9 mouse cellular contexts compared by ENCODE assay signal in genomic region chr11:31821479-31822411, GRCm38 (mm10). TPM values are rescaled to one million over a fixed set of nuclear protein-coding genes. Genes with fewer than 3 reads are reported as not detected.
DNase-seq lines count a peak whose midpoint lies in the region; ATAC-seq and TF ChIP-seq lines count a peak whose summit lies in the region.
"Had no signal": no experiment of that assay in that cellular context is flagged by ENCODE, and none has a peak within 500 bp of the region (broad histone marks: within the 10 kb centered on the region; RNA-seq: fewer than 3 reads in every experiment).

No protein-coding gene starts in this region.

- no peaks in the 10 kb centered on the region for H3K9me3 ChIP-seq in lung, postnatal 0 days (ENCODE audit: low read length)
- H3K9me3 ChIP-seq: neural tube, embryonic 12.5 days had no signal

- no peak overlapping the region for H3K4me3 ChIP-seq in lung, postnatal 0 days (ENCODE audit: low read depth, low read length)
- H3K4me3 ChIP-seq: neural tube, embryonic 12.5 days had no signal

- no peaks in the 10 kb centered on the region for H3K36me3 ChIP-seq in lung, postnatal 0 days (ENCODE audit: insufficient read depth, low read length)
- H3K36me3 ChIP-seq: neural tube, embryonic 12.5 days had no signal

- no peaks in the 10 kb centered on the region for H3K27me3 ChIP-seq in lung, postnatal 0 days (replicated peaks; ENCODE audit: insufficient read depth, low read length)
- H3K27me3 ChIP-seq: neural tube, embryonic 12.5 days had no signal

- 33% methylated on average over 12 of the region's 12 CpGs for WGBS in lung, postnatal 0 days

- TF ChIP-seq EP300 in lung, postnatal 0 days (IDR thresholded peaks at IDR 0.05): peak; percentile 78; the same call in 1 of the 2 replicates

- DNase-seq in urinary bladder, postnatal 14 days (ENCODE audit: low spot score): peak; percentile 18
- no peak for DNase-seq in urinary bladder, postnatal 10 days (ENCODE audit: low spot score)
- DNase-seq in kidney, adult 8-10 months: peak; percentile 71 to 83
- peak; percentile 94 for DNase-seq in lung, postnatal 0 days (ENCODE audit: low spot score)
- no peak for DNase-seq in layer of hippocampus, postnatal 10 days (ENCODE audit: low spot score in 2 of 2)
- DNase-seq in cerebellum, postnatal 25 days: no peak
- DNase-seq in cerebellum, adult 11 months: no peak
- no peak for DNase-seq in spleen, adult 18-20 months

- peak overlapping the region; percentile 63 for H3K27ac ChIP-seq in lung, postnatal 0 days (ENCODE audit: low read length)
- H3K27ac ChIP-seq: neural tube, embryonic 12.5 days had no signal

- no peaks in the 10 kb centered on the region for H3K4me1 ChIP-seq in lung, postnatal 0 days (ENCODE audit: insufficient read depth, low read depth, low read length)

- TF ChIP-seq CTCF in lung, postnatal 0 days (IDR thresholded peaks at IDR 0.05): no peak

- no peak overlapping the region for H3K4me2 ChIP-seq in lung, postnatal 0 days (replicated peaks; ENCODE audit: low read depth, low read length)
- H3K4me2 ChIP-seq: neural tube, embryonic 12.5 days had no signal

- no peak overlapping the region for H3K9ac ChIP-seq in lung, postnatal 0 days (replicated peaks; ENCODE audit: low read depth)
- H3K9ac ChIP-seq: neural tube, embryonic 12.5 days had no signal

- peak; percentile 90 for ATAC-seq in lung, postnatal 0 days

RNA-seq across cellular contexts. Expression of gene Cpeb4, which starts 50.3 kb away (rescaled TPM):
- 5.9 and 6.8 TPM in 2 replicates for polyA plus RNA-seq in lung, postnatal 0 days (2015; fragmentation: Nextera tagmentation; extraction: Ambion mirVana)
- 100 to 1,000 TPM; 134 to 142 TPM for total RNA-seq in layer of hippocampus, postnatal 10 days (2021)

Comparison
In these comparisons a context has a peak if more than half of its experiments do, and no peak if none do; other contexts are left out.
1. DNase-seq: peak in urinary bladder, postnatal 14 days (single experiment), kidney, adult 8-10 months (2 of 2) and lung, postnatal 0 days (single experiment); none in urinary bladder, postnatal 10 days (single experiment), layer of hippocampus, postnatal 10 days (0 of 2), cerebellum, postnatal 25 days (0 of 2), cerebellum, adult 11 months (single experiment) and spleen, adult 18-20 months (0 of 2).